Mouse (Mus musculus) liver, embryonic 16.5 days (tissue): ENCODE measurements around the gene Nmur1. TPM values are rescaled to one million over a fixed set of nuclear protein-coding genes. Genes with fewer than 3 reads are reported as not detected.

Source experiments
- ATAC-seq: fragments of 200-750 bp; cut with Nextera tagmentation; 2 replicates; pipeline ENCODE4 v1.8.0; 2017; ENCODE audit warnings: low read depth, mild to moderate bottlenecking, moderate number of reproducible peaks, moderate library complexity
- H3K27ac ChIP-seq: fragments of 300-500 bp; sonication (generic); 2 replicates; pipeline ENCODE4 v1.5.1; 2014; ENCODE audit warnings: mild to moderate bottlenecking, low read length
- H3K27me3 ChIP-seq: fragments of 300-500 bp; sonication (generic); 2 replicates; pipeline ENCODE4 v1.6.1; 2014; ENCODE audit warnings: low read depth, low read length, mixed read lengths; ENCODE audit not compliant: control insufficient read depth, insufficient read depth
- H3K36me3 ChIP-seq: fragments of 300-500 bp; sonication (generic); 2 replicates; pipeline ENCODE4 v1.6.1; 2014; ENCODE audit warnings: mild to moderate bottlenecking; ENCODE audit not compliant: control insufficient read depth, insufficient read depth
- H3K4me1 ChIP-seq: fragments of 300-500 bp; sonication (generic); 2 replicates; pipeline ENCODE4 v1.6.1; 2014; ENCODE audit warnings: low read depth, low read length, mixed read lengths; ENCODE audit not compliant: control insufficient read depth
- H3K4me2 ChIP-seq: fragments of 300-500 bp; sonication (generic); 2 replicates; pipeline ENCODE4 v1.6.1; 2014; ENCODE audit warnings: low read depth, low read length, mixed read lengths
- H3K4me3 ChIP-seq: fragments of 300-500 bp; sonication (generic); 2 replicates; pipeline ENCODE4 v1.5.1; 2014; ENCODE audit warnings: low read depth, mild to moderate bottlenecking, low read length
- H3K9ac ChIP-seq: fragments of 300-500 bp; sonication (generic); 2 replicates; pipeline ENCODE4 v1.6.1; 2014; ENCODE audit warnings: low read depth, low read length
- H3K9me3 ChIP-seq: fragments of 300-500 bp; sonication (generic); replicated peaks from 2 replicates; pipeline ENCODE4 v1.6.1; 2016; ENCODE audit warnings: low read length; ENCODE audit not compliant: control insufficient read depth
- WGBS: fragments of 180-500 bp; shearing (Covaris S2); extraction: QIAGEN DNeasy Blood & Tissue Kit; methylation state at CpG from one replicate; pipeline ENCODE4 v1.1.7; 2014; ENCODE audit not compliant: insufficient replicate concordance; 5-methylcytosine and 5-hydroxymethylcytosine counted together
- polyA plus RNA-seq: library from polyadenylated mRNA; unstranded; fragments of >200 nt; fragmentation: Nextera tagmentation; extraction: Ambion mirVana; gene quantifications from 2 replicates; pipeline ENCODE4 v1.2.1, GENCODE M21; 2015

The Nmur1 gene
- polyA plus RNA-seq, 1 experiment from 2014 or later, result not detected

DNA sequence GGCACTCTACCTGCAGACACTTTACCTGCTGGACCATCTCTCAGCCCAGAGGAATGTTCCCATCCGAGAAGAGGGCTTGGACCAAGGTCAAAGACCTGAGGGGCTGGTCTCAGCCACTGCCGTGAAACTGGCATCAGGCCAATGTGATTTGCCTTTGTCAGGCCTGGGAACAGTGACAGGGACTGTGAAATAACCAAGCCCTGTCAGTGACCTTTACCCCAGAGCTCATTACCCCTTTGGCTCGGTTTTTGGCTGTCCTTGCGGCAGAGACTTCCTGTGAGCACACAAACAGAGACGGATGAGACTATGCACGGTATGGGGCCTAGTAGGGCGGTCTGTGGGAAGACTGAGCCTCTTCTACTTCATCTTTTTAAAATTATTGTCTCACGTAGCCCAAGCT lies 19.1 kb downstream of the Nmur1 start:
- Histone ChIP-seq H3K4me2 (no peak overlapping the region), H3K4me1 (peaks cover 6% of the 10 kb centered on the region), H3K27me3 (no peaks in the 10 kb centered on the region), H3K27ac (peak overlapping the region; percentile 48), H3K9me3 (no peaks in the 10 kb centered on the region), H3K4me3 (no peak overlapping the region), H3K9ac (no peak overlapping the region), H3K36me3 (no peaks in the 10 kb centered on the region)
- 35% methylated on average over 8 of the region's 8 CpGs for WGBS
- peak; percentile 85 for ATAC-seq

DNA sequence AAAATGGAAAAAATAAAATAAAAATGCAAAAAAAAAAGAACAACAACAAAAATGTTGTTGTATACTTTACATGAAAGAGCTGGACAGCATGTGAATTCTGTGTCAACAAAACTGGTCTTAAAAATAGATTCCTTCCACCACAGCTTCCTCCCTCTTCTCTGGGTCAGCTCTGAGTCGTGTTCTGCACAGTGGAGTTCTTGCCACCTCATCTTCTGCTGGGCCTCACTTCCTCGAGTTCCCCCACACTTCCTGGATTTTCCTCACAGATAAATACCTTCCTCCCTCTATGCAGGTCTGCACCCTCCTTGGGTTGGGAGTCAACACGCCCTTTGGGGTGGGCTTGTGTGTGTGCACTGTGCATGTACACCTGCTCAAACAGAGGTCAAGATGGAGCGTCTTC lies 19.7 kb downstream of the Nmur1 start:
- Histone ChIP-seq H3K4me1 (peaks cover 6% of the 10 kb centered on the region), H3K36me3 (no peaks in the 10 kb centered on the region), H3K4me3 (no peak overlapping the region), H3K4me2 (no peak overlapping the region), H3K9ac (no peak overlapping the region), H3K27ac (peak overlapping the region; percentile 48; the same call in 1 of the 2 replicates), H3K27me3 (no peaks in the 10 kb centered on the region), H3K9me3 (no peaks in the 10 kb centered on the region)
- 37% methylated on average over 4 of the region's 4 CpGs for WGBS
- peak; percentile 27; the same call in 1 of the 2 replicates for ATAC-seq

DNA sequence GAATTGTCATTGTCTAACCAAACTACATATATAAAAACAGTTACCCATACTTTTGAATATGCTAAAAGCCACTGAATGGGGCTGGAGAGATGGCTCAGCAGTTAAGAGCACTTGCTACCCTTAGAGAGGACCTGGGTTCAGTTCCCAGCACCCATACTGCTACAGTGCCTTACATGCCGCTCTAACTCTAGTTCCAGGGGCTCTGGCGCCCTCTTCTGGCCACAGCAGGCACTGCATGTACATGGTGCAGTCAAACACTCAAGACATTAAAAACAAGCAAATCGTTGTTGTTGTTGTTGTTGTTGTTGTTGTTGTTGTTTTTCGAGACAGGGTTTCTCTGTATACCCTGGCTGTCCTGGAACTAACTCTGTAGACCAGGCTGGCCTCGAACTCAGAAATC lies 21.2 kb downstream of the Nmur1 start:
- H3K9ac ChIP-seq, result no peak overlapping the region
- no peak overlapping the region for H3K27ac ChIP-seq
- H3K4me2 ChIP-seq, result no peak overlapping the region
- no peaks in the 10 kb centered on the region for H3K36me3 ChIP-seq
- WGBS, result 40% methylated on average over 5 of the region's 5 CpGs
- H3K9me3 ChIP-seq, result no peaks in the 10 kb centered on the region
- peaks cover 6% of the 10 kb centered on the region for H3K4me1 ChIP-seq
- H3K4me3 ChIP-seq, result no peak overlapping the region
- no peak for ATAC-seq
- no peaks in the 10 kb centered on the region for H3K27me3 ChIP-seq

DNA sequence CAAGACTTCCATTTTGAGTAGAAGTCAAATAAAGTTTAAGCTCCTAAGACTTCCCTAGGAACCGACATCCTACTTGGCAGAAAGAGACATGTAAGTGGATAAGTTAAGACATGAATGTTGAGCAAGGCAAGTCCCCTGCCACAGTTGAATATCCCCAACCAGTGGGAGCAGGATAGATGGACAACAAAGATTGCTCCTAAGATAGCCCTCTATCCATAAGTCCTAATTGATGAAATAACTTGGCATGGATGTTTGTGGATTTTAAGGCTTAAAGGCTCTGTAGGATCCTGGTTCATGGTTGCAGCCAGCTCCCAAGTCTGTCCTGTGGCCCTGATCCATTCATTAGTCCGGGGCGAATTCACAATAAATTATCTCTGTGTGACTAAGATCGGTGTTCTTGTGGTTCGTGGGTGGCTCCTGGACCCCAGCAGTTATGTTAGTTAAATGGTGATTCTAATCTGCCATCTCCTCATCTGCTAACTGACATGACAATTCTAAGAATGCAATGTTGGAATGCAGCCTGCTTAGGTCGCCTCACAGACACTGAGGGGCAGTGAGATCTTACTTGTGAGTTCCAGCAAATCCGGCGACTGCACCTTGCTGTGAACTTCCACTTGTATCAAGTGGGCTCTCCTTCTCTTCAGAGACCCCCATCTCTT lies 25.8 kb downstream of the Nmur1 start:
- H3K4me1 ChIP-seq, result no peaks in the 10 kb centered on the region
- H3K9me3 ChIP-seq, result no peaks in the 10 kb centered on the region
- H3K4me2 ChIP-seq, result no peak overlapping the region
- H3K4me3 ChIP-seq, result no peak overlapping the region
- no peaks in the 10 kb centered on the region for H3K36me3 ChIP-seq
- H3K9ac ChIP-seq, result no peak overlapping the region
- no peak for ATAC-seq
- no peak overlapping the region for H3K27ac ChIP-seq
- WGBS, result 28% methylated on average over 8 of the region's 8 CpGs
- no peaks in the 10 kb centered on the region for H3K27me3 ChIP-seq

DNA sequence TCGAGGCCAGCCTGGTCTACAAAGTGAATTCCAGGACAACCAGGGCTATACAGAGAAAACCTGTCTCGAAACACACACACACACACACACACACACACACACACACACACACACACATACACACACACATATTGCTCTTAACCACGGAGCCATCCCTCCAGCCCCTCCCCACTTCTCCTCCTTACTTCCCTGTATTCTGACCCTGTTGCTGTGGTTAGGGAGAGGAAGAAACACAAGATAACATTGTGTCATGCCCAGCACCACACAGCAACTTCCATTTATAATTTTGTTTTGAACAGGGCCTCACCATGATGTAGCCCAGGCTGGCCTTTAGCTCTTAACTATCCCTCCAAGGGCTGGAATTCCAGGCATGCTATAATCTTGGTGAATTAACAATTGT lies 26.7 kb downstream of the Nmur1 start:
- no peak overlapping the region for H3K4me3 ChIP-seq
- WGBS, result 29% methylated on average over 3 of the region's 3 CpGs
- peak; percentile 45; the same call in 1 of the 2 replicates for ATAC-seq

DNA sequence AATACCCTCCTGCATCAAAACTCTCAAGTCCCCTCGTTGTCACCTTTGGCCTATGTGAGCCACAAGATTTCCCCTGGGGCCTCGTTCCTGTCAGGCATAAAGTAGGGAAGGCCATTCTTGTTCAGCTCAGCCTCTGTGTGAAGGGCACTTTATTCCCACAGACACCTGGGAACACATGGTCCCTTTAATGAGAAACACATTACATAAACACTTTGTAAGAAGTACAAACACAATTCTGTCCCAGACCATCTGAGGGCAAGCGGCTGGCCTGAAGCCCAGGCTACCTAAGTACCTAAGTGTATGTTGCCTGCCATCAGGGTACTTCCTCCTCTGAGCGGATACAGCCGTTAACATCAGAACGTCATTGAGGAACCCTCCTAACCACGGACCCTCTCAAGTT lies 27.8 kb downstream of the Nmur1 start:
- 25% methylated on average over 7 of the region's 7 CpGs for WGBS
- no peak for ATAC-seq
- Histone ChIP-seq H3K4me2 (no peak overlapping the region), H3K9me3 (no peaks in the 10 kb centered on the region), H3K36me3 (no peaks in the 10 kb centered on the region), H3K4me1 (no peaks in the 10 kb centered on the region), H3K27ac (no peak overlapping the region), H3K27me3 (no peaks in the 10 kb centered on the region), H3K9ac (no peak overlapping the region), H3K4me3 (no peak overlapping the region)

More for the DNA sequence above, 26.7 kb downstream of the Nmur1 start:
- H3K27me3 ChIP-seq, result no peaks in the 10 kb centered on the region
- no peak overlapping the region for H3K27ac ChIP-seq
- H3K4me1 ChIP-seq, result no peaks in the 10 kb centered on the region
- H3K36me3 ChIP-seq, result no peaks in the 10 kb centered on the region
- H3K9me3 ChIP-seq, result no peaks in the 10 kb centered on the region
- H3K4me2 ChIP-seq, result no peak overlapping the region
- H3K9ac ChIP-seq, result no peak overlapping the region

DNA sequence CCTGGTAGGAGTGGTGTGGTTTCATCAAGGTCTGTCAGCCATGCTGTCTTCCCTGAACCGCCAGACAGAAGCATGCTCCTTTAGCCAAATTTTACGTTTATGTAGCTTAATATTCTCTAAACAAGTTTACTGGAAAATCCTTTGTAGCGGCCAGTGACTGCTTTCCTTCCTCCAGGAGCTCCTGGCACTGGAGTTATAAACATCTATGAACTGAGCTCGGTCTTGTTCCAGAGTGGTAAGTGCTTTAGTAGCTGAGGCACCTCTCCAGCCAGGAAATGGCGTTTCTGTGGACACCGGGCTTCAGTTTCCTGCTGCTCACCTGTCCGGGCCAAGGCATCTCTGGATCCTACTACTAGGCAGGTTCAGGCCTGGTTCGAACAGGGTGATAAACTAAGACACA lies 28.4 kb downstream of the Nmur1 start:
- H3K36me3 ChIP-seq, result no peaks in the 10 kb centered on the region
- no peak overlapping the region for H3K27ac ChIP-seq
- no peaks in the 10 kb centered on the region for H3K4me1 ChIP-seq
- no peaks in the 10 kb centered on the region for H3K9me3 ChIP-seq
- no peak for ATAC-seq
- H3K4me2 ChIP-seq, result no peak overlapping the region
- 66% methylated on average over 8 of the region's 8 CpGs for WGBS
- H3K4me3 ChIP-seq, result no peak overlapping the region
- no peaks in the 10 kb centered on the region for H3K27me3 ChIP-seq
- H3K9ac ChIP-seq, result no peak overlapping the region

DNA sequence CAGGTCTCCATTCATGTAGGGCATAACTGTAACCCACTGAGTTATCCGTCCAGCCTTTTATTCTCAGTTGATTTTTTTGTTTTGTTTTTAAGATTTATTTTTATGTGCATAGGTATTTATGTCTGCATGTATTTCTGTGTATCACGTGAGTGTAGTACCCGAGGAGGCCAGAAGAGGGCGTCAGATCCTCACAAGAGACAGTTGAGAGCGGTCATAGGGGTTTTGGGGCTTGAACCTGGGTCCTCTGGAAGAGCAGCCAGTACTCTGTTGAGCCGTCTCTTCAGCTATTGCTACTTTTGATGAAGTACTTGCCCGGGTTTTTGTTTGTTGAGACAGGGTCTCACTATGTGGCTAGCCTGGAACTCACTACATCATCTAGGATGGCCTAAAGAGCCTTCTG lies 30.1 kb downstream of the Nmur1 start:
- Histone ChIP-seq H3K9ac (no peak overlapping the region), H3K27ac (no peak overlapping the region), H3K4me3 (no peak overlapping the region), H3K4me2 (no peak overlapping the region), H3K4me1 (no peaks in the 10 kb centered on the region), H3K27me3 (no peaks in the 10 kb centered on the region), H3K9me3 (no peaks in the 10 kb centered on the region), H3K36me3 (no peaks in the 10 kb centered on the region)
- ATAC-seq, result no peak
- WGBS, result 59% methylated on average over 7 of the region's 7 CpGs

DNA sequence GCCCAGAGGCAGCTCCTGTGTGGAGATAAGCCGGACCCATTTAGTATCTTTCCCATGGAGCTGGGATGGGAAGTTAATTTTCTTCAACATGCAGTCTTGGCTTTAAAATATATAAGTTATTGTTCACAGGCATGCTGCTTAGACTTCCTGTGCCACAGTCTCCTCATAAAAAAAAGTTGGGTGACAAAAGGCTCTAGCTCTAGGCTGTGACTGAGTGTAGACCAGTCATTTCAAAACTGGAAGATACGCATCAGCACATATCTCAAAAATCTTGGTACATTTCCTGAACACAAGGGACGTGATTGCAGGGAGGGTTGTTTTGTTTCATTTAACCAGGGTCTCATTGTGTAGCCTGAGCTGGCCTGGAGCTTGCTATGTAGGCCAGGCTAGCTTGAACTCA lies 31.8 kb downstream of the Nmur1 start:
- no peak for ATAC-seq
- H3K36me3 ChIP-seq, result no peaks in the 10 kb centered on the region
- no peak overlapping the region for H3K4me2 ChIP-seq
- H3K9ac ChIP-seq, result no peak overlapping the region
- H3K4me1 ChIP-seq, result no peaks in the 10 kb centered on the region
- H3K9me3 ChIP-seq, result no peaks in the 10 kb centered on the region
- H3K4me3 ChIP-seq, result no peak overlapping the region
- 52% methylated on average over 3 of the region's 3 CpGs for WGBS
- no peak overlapping the region for H3K27ac ChIP-seq
- H3K27me3 ChIP-seq, result no peaks in the 10 kb centered on the region
